Mouse (Mus musculus) fat pad, adult 2 months (tissue): Measurements from ENCODE around the gene Il25.

Experiments used
- DNase-seq: peaks from one replicate; pipeline ENCODE4 v3.0.0-alpha.2; 2011; ENCODE audit warnings: low read depth, low spot score; ENCODE audit errors: extremely low read depth

The Il25 gene

DNA sequence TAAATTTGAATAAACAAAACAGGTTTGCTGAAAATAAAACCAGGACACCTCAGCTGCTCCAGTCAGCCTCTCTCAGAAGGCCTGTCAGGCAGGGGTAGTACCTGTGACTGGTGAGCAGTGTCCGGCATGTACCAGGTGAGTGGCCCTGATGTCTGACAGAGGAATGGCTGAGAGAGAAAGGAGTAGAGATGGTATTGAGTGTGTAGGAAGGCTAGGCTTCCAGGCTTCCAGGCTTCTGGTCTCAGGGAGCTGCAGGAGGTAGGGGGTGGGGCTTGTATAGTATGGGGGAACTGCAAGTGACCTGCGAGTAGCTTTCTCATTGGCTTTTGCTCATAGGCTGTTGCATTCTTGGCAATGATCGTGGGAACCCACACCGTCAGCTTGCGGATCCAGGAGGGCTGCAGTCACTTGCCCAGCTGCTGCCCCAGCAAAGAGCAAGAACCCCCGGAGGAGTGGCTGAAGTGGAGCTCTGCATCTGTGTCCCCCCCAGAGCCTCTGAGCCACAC, at the start of gene Il25:
TSS of gene Il25 (plus strand) at position 51 of the 506 bp plus-strand sequence.
- no peak for DNase-seq

DNA sequence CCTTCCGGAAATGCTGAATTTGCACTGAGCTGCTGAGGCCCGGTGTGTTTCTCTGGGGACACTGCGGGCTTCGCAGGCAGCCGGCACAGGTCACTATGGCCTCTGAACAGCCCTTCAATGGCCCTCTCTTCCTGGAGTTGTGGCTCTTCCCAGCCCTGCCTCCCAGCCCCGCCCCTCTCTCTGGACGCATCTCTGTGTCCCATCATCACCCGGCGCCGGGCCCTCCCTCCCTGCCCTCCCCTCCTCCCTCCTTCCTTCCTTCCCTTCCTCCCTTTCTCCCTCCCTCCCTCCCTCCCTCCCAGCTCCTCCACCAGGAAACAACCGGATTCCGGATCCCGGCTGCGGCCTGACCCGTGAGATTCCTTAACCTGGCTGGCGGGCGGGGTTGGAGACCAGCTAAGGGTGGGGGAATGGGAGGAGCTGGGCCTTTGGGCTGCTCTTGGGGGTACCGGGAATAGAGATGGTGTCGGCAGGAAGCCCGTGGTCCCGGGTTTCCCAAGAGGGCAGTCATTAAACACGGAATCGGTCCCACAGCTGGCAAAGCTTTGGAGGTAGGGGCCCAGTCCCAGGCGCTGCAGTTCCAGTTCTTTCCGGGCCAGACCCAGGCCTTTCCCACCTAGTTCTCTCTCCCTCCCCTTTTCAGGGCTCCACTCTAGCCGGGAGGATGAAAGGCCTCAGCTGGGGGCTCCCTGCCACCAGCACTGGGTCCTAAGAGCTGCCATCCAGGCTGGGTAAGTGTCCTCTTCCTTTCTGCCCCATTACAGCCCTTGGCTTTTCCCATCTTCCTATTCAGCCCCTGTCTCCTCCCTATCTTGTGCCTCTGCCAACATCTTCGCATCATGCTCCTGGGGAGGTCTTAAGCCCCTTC, 49.1 kb upstream of the Il25 start, which contains the start of the genes Bcl2l2 and Gm20521:
TSS of gene Bcl2l2 (plus strand) at position 224 of the 868 bp plus-strand sequence.
TSS of gene Gm20521 (plus strand) at position 288 of the 868 bp plus-strand sequence.
- DNase-seq = no peak

DNA sequence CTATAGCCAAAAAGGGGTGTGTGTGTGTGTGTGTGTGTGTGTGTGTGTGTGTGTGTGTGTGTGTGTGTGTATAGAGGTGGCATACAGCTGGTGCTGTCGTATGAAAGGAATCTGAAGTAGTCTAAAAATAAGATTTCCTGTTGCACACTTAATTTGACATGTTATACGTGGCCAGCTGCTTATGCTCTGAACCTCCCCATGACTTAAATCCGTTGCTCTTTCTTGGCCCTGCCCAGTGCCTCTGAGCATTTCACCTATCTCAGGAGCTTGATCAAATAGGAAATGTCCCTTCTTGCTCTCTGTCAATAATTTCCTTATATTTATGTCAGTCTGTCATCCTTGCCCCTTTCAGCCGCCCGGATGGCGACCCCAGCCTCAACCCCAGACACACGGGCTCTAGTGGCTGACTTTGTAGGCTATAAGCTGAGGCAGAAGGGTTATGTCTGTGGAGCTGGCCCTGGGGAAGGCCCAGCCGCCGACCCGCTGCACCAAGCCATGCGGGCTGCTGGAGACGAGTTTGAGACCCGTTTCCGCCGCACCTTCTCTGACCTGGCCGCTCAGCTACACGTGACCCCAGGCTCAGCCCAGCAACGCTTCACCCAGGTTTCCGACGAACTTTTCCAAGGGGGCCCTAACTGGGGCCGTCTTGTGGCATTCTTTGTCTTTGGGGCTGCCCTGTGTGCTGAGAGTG, 48.3 kb upstream of the Il25 start:
- no peak for DNase-seq

DNA sequence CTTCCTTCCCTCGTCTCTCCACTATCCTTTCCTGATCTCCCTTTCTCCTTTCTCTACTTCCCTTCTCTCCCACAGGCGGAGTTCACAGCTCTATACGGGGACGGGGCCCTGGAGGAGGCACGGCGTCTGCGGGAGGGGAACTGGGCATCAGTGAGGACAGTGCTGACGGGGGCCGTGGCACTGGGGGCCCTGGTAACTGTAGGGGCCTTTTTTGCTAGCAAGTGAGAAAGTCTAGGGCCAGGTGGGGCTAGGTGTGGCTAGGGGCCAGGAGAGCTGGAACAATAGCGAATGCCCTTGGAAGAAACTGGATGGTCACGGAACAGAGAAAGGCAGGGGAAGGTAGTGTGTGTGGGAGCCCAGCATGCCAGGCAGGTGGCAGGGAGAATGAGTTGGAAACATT, 47.2 kb upstream of the Il25 start:
- no peak for DNase-seq

DNA sequence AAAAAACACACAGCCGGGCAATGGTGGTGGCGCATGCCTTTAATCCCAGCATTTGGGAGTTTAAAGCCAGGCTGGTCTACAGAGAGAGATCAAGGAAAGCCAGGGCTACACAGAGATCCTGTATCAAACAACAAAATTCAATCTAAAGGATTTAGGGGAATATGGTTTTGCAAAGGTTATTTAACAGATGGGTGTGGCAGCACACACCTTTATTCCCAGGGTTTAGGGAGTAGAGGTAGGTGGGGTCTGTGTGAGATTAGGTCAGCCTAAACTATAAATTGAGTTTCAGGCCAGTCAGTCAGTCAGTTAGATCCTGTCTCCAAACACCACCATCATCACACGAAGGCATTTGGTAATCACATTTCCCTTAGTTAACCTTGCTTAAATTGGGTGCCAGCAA, 40.3 kb upstream of the Il25 start, which contains the start of gene Pabpn1:
TSS of gene Pabpn1 (plus strand) at position 301 of the 400 bp plus-strand sequence.
- DNase-seq = no peak

DNA sequence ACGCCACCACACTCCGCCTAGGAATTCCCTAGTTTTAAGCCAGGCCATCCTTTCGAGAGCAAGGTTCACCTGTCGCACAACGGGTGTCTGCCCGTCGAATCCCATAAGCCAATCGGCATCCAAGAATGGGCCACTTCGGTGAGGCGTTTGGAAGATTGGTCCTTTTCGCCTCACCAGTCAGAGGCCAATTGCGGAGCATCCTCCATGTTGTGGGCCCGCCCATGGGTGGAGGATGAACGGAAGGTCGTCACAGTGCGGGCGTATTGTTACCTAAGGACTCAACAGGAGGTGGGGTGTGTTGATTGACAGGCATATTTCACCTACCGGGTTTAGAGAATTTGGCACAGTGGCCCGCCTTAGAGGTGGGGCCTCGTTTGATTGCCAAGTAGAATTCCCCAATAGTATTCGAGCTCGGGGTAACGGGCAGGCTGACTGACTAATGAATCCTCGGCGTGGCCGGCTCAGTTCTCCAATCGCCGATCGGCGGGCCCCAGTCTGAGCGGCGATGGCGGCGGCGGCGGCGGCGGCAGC, 38.8 kb upstream of the Il25 start:
- DNase-seq = peak; percentile 98

DNA sequence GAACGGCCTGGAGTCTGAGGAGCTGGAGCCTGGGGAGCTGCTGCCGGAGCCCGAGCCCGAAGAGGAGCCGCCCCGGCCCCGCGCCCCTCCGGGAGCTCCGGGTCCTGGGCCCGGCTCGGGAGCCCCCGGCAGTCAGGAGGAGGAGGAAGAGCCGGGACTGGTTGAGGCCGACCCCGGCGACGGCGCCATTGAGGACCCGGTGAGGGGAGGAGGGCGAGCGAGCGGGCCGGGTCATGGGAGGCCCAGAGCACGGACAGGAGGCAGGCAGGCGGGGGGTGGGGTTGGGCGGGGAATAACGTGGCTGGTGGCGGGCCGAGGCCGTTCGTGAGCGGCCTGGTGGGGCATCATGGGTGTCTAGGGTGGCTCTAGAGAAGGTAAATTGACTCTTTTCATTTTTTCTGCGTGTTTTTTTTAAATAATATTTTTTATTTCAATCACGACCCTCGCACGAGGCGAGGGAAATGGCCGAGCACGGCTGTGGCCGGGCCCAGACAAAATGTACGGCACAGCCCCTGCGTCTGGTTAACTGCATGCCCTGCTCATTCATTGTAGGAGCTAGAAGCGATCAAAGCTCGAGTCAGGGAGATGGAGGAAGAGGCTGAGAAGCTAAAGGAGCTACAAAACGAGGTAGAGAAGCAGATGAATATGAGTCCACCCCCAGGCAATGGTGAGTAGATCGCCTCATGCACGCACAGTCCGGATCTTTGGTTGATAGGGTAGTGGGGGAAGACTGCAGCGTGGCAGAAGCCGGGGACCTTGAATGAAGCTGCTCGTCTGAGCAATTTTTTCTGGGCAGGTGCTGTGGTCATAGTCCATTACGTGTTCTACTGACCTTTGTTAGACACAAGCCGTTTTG, 38.0 kb upstream of the Il25 start:
- DNase-seq = no peak

DNA sequence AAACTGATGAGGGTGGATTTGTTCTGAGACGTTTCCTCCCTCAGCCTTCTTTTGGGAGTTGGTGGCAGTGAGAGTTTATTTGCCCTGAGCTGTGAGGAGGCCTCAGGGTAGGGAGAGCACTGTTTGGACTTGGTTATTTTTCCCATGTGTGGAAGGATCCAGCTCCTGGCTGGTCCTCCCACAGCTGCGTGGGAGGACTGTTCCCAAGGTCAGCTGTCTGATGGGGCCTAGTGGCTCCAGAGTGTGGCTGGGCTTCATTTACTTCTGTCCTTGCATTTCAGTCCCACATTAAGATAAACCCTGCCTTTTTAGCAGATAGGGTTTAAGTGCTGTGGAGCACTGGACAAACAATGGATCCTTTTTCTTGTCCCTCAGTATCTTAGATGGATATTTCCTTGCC, 35.0 kb upstream of the Il25 start:
- DNase-seq = no peak

DNA sequence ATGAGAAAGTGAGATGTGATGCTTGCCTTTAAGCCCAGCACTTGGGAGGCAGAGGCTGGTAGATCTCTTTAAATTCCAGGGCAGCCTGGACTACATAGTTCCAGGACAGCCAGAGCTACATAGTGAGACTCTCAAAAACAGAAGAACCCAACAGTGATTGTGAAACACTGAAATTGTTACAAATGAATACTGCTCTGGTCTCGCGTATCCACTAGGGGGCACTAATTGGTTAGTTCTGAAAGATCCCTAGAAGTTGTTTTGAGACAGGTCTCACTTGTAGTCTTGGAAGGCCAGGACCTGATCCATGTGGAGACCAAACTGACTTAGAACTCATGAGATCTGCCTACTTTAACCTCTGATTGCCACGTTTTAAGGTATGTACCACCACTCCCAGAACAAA, 32.1 kb upstream of the Il25 start:
- peak; percentile 46 for DNase-seq

DNA sequence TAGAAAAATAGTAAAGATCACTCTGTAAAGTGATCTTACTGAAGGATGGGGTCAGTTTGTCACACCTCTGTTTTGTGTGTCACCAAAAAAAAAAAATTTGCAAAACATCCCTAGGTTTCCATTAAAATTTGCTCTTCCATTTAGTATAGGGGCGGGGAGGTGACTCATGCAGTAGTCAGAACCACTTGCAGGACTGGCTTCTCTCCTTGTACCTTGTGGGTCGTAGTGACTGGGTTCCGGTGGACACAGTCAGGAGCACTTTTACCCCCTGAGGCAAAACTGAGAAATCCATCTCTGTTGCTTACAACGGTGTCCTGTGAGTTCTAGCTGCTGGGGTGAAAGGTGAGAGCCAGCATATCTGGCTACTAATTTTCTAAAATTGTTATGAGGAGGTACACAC, 28.9 kb upstream of the Il25 start:
- no peak for DNase-seq

DNA sequence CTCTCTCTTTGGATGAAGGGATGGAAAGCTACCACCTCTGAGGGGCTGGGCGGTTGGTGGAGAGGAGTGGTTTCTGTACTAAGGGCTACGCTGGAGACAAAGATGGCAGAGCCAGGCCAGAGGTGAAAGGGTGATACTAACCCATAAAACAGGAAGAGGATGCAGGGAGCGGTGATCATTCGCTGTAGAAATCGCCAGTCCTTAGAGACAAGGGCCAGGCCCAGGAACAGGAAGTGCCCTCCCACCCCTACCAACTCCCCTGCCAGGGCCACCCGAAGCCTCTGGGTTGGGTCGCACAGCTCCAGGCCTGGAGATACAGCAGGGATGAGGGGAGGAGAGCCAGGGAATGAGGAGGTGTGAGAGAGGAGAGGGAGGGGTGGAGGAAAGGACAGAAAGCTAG, 23.8 kb upstream of the Il25 start:
- DNase-seq = no peak

DNA sequence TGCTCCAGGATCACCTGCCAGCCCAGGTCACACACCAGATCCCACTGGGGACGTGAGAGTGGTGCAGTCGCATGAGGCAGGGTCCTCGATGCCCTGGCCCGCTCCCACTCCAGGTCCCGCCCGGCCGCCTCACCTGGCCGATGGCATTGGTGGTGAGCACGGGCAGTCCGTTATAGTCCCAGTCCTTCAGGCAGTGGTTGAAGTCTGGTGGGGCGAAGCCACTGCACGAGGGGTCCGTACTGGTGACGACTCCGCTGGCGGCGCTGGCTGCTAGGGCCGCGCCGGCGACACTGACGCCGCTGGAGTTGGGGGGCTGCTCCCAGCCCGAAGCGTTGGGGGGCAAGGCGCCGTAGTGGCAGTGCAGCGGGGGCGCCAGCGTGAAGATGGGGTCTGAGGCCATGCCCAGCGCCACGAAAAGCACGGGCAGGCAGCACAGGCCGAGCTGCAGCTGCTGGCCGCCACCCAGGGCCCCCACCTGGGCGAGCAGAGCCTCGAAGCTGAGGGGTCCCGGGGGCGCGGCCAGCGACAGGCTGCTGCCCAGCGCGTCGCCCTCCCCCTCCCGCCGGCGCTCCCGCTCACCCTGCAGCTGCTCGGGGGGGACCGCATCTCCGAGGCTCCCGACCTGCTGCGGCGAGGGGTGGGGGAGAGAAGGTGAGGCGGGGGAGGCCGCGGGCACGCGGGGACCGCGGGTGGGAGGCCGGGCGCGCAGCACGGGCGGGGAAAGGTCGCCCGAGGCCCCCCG, 20.2 kb upstream of the Il25 start:
- no peak for DNase-seq

DNA sequence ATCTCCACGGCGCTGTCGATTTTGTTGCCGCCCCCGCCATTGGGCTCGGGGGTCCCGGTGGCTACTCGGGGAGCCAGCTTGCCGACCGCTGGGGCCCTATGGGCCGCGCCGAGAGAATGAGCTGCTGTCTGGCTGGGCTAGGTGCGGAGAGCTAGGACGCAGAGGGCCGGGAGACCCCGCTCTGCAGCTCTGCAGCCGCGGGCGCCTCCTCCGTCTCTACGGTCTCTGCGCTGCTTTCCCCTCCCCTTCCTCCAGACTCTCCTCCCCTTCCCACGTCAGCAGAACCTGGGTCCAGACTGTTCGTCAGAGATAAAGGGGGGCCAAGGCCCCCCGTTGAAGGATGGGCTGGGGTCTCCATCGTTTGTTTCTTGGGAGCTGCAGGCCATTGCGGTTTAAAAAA, 19.6 kb upstream of the Il25 start, which contains the start of gene Slc22a17:
TSS of gene Slc22a17 (minus strand) at position 247 of the 400 bp plus-strand sequence.
- no peak for DNase-seq

DNA sequence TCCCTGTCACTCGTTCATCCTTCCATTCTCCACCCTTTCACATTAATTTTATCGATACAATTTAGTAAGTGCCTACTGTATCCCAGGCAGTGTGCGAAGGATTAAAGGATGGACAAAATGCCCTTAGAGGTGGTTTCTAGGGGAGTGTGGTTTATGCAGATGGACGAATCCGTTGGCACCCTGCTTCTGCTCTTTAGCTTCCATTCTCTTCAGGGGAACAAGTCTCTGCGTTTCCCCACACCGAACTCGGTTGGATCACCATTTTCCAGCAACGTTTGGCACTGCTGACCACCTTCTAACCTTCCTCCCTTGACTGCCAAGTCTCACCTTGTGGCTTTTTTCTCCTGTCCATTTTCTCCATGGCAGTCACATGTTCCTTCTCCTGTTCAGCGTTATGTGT, 19.2 kb upstream of the Il25 start:
- DNase-seq = no peak

DNA sequence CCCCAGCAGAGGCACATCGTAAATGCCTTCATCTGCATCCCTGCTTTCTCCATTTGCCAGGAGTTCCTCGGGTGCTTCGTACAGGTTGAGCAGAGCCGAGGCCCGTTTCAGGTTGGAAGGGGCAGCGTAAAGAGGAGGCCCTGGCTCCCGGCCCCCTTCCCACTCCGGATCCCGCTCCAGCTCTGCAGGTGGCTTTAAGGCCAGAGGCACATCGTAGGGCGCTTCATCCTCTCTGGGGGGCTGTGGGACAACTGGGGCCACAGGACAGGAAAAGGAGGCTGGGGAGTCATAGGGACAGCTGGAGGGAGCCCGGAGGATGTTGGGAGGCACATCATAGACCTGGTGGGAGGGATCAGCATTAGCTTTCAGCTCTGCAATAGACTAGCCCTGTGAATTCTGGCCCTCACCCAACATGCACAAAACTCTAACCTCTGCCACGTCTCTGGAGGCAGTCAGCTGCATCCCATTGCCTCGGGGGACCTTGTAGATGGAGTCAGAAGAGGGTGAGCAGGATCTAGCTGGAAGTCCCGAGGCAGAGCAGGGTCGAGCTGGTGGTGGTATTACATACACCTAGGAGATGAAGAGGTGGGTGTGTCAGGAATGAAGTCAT, 12.3 kb upstream of the Il25 start:
- no peak for DNase-seq

DNA sequence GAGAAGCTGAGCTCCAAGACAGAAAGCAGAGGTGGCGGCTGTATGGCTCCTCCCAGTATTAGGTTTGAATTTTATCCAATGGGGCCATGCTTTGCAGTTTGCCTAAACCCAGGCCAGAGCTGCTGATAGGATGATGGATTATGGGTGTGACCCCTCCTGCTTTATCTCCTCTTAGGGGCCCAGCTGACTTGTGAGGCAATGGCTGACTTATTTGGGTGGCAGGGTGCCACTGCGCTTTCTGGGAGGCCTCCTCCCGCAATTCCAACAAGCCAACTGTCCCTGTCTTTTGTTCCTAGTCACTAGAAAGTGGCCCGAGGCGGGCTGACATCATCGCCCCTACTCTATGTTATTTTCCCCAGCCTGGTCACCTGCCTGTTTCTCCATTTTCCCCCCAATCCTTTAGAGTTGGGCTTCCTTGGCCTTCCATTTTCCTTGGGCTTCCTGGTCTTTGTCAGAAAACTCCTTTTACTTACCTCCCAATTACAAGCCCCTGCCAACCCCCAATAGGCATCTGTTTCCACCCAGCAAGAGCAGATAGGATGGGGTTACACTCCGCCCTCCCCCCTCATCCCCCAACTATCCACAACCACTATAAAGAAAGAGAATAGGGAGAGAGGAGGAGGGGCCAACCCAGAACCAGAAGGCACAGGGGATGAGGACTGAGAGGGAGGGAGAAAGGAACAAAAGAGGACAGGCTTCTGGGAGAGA, 7.7 kb upstream of the Il25 start:
- peak; percentile 84 for DNase-seq

DNA sequence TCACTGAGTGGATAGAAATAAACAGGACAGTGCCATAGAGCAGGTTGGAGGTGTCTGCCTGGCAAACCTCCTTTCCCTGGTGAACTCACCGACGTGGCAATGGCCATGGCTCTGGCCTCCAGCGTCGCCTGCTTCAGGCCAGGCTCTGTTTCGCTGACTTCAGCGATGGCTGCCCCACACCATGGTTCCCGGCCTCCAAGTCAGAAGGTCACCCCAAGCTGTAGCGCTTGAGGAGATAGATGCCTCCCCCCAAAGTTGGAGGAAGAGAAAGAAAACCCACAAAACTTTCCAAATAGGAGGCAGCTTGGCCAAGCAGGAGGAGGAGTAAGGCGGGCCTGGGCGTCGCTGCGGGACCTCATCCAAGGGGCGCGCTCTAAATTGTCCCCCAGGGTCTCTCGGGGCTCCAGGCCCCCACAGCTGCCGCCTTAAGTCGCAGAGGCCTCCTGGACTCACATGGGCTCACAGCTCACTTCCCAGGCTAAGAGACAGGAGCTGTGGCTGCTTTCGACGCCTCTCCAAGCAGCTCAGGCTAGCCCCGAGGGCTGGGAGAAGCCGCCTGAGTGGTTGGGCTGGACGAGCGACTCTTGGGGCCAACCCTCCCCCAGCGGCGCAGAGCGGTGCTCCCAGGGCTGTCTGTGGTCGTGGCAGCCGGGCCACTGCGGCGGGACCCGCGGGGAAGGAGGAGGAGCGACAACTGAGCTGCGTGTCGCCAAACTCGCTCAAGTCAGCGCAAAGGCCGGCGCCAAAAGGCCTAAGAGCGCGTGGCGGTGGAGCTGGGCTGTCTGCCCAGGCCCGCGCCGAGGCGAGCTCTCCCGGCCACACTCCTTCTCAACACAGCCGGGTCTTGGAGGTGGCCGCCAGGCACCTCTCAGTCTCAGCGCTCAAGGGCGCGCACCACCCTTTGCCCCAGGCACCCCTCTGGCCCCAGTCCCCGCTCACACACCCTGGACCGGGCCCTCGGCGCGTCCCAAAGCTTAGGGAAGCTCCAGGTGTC, 6.8 kb upstream of the Il25 start, which contains the start of gene Efs:
TSS of gene Efs (minus strand) at position 778 of the 994 bp plus-strand sequence.
- peak; percentile 45 for DNase-seq
